Mouse (Mus musculus): ENCODE results near the gene Rhoq. TPM values are rescaled to one million over a fixed set of nuclear protein-coding genes. Genes with fewer than 3 reads are reported as not detected.

The Rhoq gene
- polyA plus RNA-seq, 1 experiment from 2014 or later, result 11.1 TPM

GRCm38 (mm10) chr17:86978496-86978895, 15.6 kb downstream of the Rhoq start:
- Histone ChIP-seq H3K4me2 (ENCODE audit: low read depth, low read length) (no peak overlapping the region), H3K27me3 (ENCODE audit: control insufficient read depth, insufficient read depth, low read length) (no peaks in the 10 kb centered on the region), H3K9me3 (replicated peaks; ENCODE audit: control insufficient read depth, low read length) (no peaks in the 10 kb centered on the region), H3K9ac (ENCODE audit: low read length) (no peak overlapping the region), H3K36me3 (ENCODE audit: control insufficient read depth, insufficient read depth, low read length) (no peaks in the 10 kb centered on the region), H3K4me3 (replicated peaks; ENCODE audit: low read length) (no peak overlapping the region), H3K27ac (ENCODE audit: low read length) (no peak overlapping the region), H3K4me1 (ENCODE audit: control insufficient read depth, insufficient read depth, low read length) (peaks cover 5% of the 10 kb centered on the region)
- no peak for ATAC-seq (ENCODE audit: insufficient read depth, low FRiP score)
- WGBS, result 77% methylated on average over 6 of the region's 6 CpGs

GRCm38 (mm10) chr17:86981205-86981604, 18.3 kb downstream of the Rhoq start:
- Histone ChIP-seq H3K4me1 (ENCODE audit: control insufficient read depth, insufficient read depth, low read length) (peaks cover 5% of the 10 kb centered on the region), H3K4me3 (replicated peaks; ENCODE audit: low read length) (no peak overlapping the region), H3K4me2 (ENCODE audit: low read depth, low read length) (no peak overlapping the region), H3K27ac (ENCODE audit: low read length) (no peak overlapping the region), H3K27me3 (ENCODE audit: control insufficient read depth, insufficient read depth, low read length) (no peaks in the 10 kb centered on the region), H3K9me3 (replicated peaks; ENCODE audit: control insufficient read depth, low read length) (no peaks in the 10 kb centered on the region), H3K36me3 (ENCODE audit: control insufficient read depth, insufficient read depth, low read length) (no peaks in the 10 kb centered on the region), H3K9ac (ENCODE audit: low read length) (no peak overlapping the region)
- WGBS, result 93% methylated on average over 1 of the region's 1 CpGs
- ATAC-seq (ENCODE audit: insufficient read depth, low FRiP score), result no peak

- Histone ChIP-seq H3K27me3 (ENCODE audit: control insufficient read depth, insufficient read depth, low read length) (no peaks in the 10 kb centered on the region), H3K4me3 (replicated peaks; ENCODE audit: low read length) (no peak overlapping the region), H3K36me3 (ENCODE audit: control insufficient read depth, insufficient read depth, low read length) (no peaks in the 10 kb centered on the region), H3K9me3 (replicated peaks; ENCODE audit: control insufficient read depth, low read length) (no peaks in the 10 kb centered on the region), H3K4me1 (ENCODE audit: control insufficient read depth, insufficient read depth, low read length) (peaks cover 8% of the 10 kb centered on the region), H3K4me2 (ENCODE audit: low read depth, low read length) (no peak overlapping the region), H3K27ac (ENCODE audit: low read length) (no peak overlapping the region), H3K9ac (ENCODE audit: low read length) (no peak overlapping the region)
- 99% methylated on average over 2 of the region's 2 CpGs for WGBS
- ATAC-seq (ENCODE audit: insufficient read depth, low FRiP score), result no peak
Measured at GRCm38 (mm10) chr17:86981701-86982100, 18.8 kb downstream of the Rhoq start.

- Histone ChIP-seq H3K4me1 (ENCODE audit: control insufficient read depth, insufficient read depth, low read length) (peaks cover 9% of the 10 kb centered on the region), H3K27ac (ENCODE audit: low read length) (no peak overlapping the region), H3K4me3 (replicated peaks; ENCODE audit: low read length) (no peak overlapping the region), H3K9me3 (replicated peaks; ENCODE audit: control insufficient read depth, low read length) (no peaks in the 10 kb centered on the region), H3K27me3 (ENCODE audit: control insufficient read depth, insufficient read depth, low read length) (no peaks in the 10 kb centered on the region), H3K9ac (ENCODE audit: low read length) (no peak overlapping the region), H3K4me2 (ENCODE audit: low read depth, low read length) (no peak overlapping the region), H3K36me3 (ENCODE audit: control insufficient read depth, insufficient read depth, low read length) (no peaks in the 10 kb centered on the region)
- ATAC-seq (ENCODE audit: insufficient read depth, low FRiP score), result peak; percentile 47; the same call in 1 of the 2 replicates
- 47% methylated on average over 9 of the region's 9 CpGs for WGBS
Measured at GRCm38 (mm10) chr17:86982497-86982896, 19.6 kb downstream of the Rhoq start.

GRCm38 (mm10) chr17:86986449-86987138, 23.7 kb downstream of the Rhoq start:
- no peak overlapping the region for H3K4me3 ChIP-seq (replicated peaks; ENCODE audit: low read length)
- H3K27me3 ChIP-seq (ENCODE audit: control insufficient read depth, insufficient read depth, low read length), result no peaks in the 10 kb centered on the region
- no peak overlapping the region for H3K9ac ChIP-seq (ENCODE audit: low read length)
- H3K9me3 ChIP-seq (replicated peaks; ENCODE audit: control insufficient read depth, low read length), result no peaks in the 10 kb centered on the region
- 48% methylated on average over 17 of the region's 17 CpGs for WGBS
- H3K4me1 ChIP-seq (ENCODE audit: control insufficient read depth, insufficient read depth, low read length), result peaks cover 9% of the 10 kb centered on the region
- H3K4me2 ChIP-seq (ENCODE audit: low read depth, low read length), result no peak overlapping the region
- H3K27ac ChIP-seq (ENCODE audit: low read length), result no peak overlapping the region
- no peaks in the 10 kb centered on the region for H3K36me3 ChIP-seq (ENCODE audit: control insufficient read depth, insufficient read depth, low read length)
- ATAC-seq (ENCODE audit: insufficient read depth, low FRiP score), result no peak

- H3K4me1 ChIP-seq (ENCODE audit: control insufficient read depth, insufficient read depth, low read length), result peaks cover 3% of the 10 kb centered on the region; the same call in 1 of the 2 replicates
- 83% methylated on average over 5 of the region's 5 CpGs for WGBS
Measured at GRCm38 (mm10) chr17:86988161-86988560, 25.3 kb downstream of the Rhoq start.

GRCm38 (mm10) chr17:86988601-86989184, 25.8 kb downstream of the Rhoq start:
- Histone ChIP-seq H3K9ac (ENCODE audit: low read length) (no peak overlapping the region), H3K36me3 (ENCODE audit: control insufficient read depth, insufficient read depth, low read length) (no peaks in the 10 kb centered on the region), H3K4me3 (replicated peaks; ENCODE audit: low read length) (no peak overlapping the region), H3K9me3 (replicated peaks; ENCODE audit: control insufficient read depth, low read length) (no peaks in the 10 kb centered on the region), H3K4me1 (ENCODE audit: control insufficient read depth, insufficient read depth, low read length) (peaks cover 3% of the 10 kb centered on the region; the same call in 1 of the 2 replicates), H3K27me3 (ENCODE audit: control insufficient read depth, insufficient read depth, low read length) (no peaks in the 10 kb centered on the region), H3K27ac (ENCODE audit: low read length) (no peak overlapping the region), H3K4me2 (ENCODE audit: low read depth, low read length) (no peak overlapping the region)
- no peak for ATAC-seq (ENCODE audit: insufficient read depth, low FRiP score)
- 60% methylated on average over 6 of the region's 6 CpGs for WGBS

More at GRCm38 (mm10) chr17:86988161-86988560, 25.3 kb downstream of the Rhoq start:
- no peaks in the 10 kb centered on the region for H3K36me3 ChIP-seq (ENCODE audit: control insufficient read depth, insufficient read depth, low read length)
- ATAC-seq (ENCODE audit: insufficient read depth, low FRiP score), result no peak
- H3K9ac ChIP-seq (ENCODE audit: low read length), result no peak overlapping the region
- H3K27me3 ChIP-seq (ENCODE audit: control insufficient read depth, insufficient read depth, low read length), result no peaks in the 10 kb centered on the region
- H3K27ac ChIP-seq (ENCODE audit: low read length), result no peak overlapping the region
- H3K4me2 ChIP-seq (ENCODE audit: low read depth, low read length), result no peak overlapping the region
- no peaks in the 10 kb centered on the region for H3K9me3 ChIP-seq (replicated peaks; ENCODE audit: control insufficient read depth, low read length)
- no peak overlapping the region for H3K4me3 ChIP-seq (replicated peaks; ENCODE audit: low read length)

GRCm38 (mm10) chr17:86991306-86991705, 28.4 kb downstream of the Rhoq start:
- Histone ChIP-seq H3K9ac (ENCODE audit: low read length) (no peak overlapping the region), H3K27me3 (ENCODE audit: control insufficient read depth, insufficient read depth, low read length) (no peaks in the 10 kb centered on the region), H3K27ac (ENCODE audit: low read length) (no peak overlapping the region), H3K9me3 (replicated peaks; ENCODE audit: control insufficient read depth, low read length) (no peaks in the 10 kb centered on the region), H3K4me3 (replicated peaks; ENCODE audit: low read length) (no peak overlapping the region), H3K4me2 (ENCODE audit: low read depth, low read length) (no peak overlapping the region), H3K36me3 (ENCODE audit: control insufficient read depth, insufficient read depth, low read length) (no peaks in the 10 kb centered on the region), H3K4me1 (ENCODE audit: control insufficient read depth, insufficient read depth, low read length) (peaks cover 3% of the 10 kb centered on the region; the same call in 1 of the 2 replicates)
- WGBS, result 81% methylated on average over 8 of the region's 8 CpGs
- ATAC-seq (ENCODE audit: insufficient read depth, low FRiP score), result no peak

- Histone ChIP-seq H3K9ac (ENCODE audit: low read length) (no peak overlapping the region), H3K9me3 (replicated peaks; ENCODE audit: control insufficient read depth, low read length) (no peaks in the 10 kb centered on the region), H3K27ac (ENCODE audit: low read length) (no peak overlapping the region), H3K4me3 (replicated peaks; ENCODE audit: low read length) (no peak overlapping the region), H3K36me3 (ENCODE audit: control insufficient read depth, insufficient read depth, low read length) (0 out of 2 replicates have a peak, but pooled peaks cover 5% of the 10 kb centered on the region), H3K4me2 (ENCODE audit: low read depth, low read length) (no peak overlapping the region), H3K4me1 (ENCODE audit: control insufficient read depth, insufficient read depth, low read length) (no peaks in the 10 kb centered on the region), H3K27me3 (ENCODE audit: control insufficient read depth, insufficient read depth, low read length) (no peaks in the 10 kb centered on the region)
- whole genome bisulfite sequencing, result 76% methylated on average over 6 of the region's 6 CpGs
- ATAC-seq (ENCODE audit: insufficient read depth, low FRiP score), result no peak
Measured at GRCm38 (mm10) chr17:86997323-86997722, 34.4 kb downstream of the Rhoq start.

All from stomach, embryonic 16.5 days (tissue).